Mouse (Mus musculus): ENCODE data around the gene Bdnf. TPM values are rescaled to one million over a fixed set of nuclear protein-coding genes. Genes with fewer than 3 reads are reported as not detected.

Gene Bdnf
- polyA plus RNA-seq, 1 experiment from 2014 or later: 2.1 TPM

DNA sequence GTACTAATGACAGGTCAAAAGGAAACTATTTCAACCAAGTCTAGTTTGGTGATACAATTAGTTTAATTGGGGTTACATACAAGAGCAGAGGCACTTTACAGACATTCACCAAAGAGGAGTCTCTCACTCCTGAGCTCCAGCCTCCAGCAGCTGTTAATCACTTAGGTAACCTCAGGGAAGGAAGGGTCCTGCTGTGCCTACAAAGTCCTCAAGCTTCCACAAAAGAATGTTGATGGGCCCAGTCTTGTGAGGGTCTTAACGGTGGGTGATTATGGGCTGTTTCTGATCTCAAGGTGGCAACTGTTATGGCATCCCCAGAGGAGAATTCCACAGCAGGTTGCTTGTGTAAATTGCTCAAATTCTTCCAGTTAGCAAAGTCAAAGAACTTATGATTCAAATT lies 71.7 kb downstream of the Bdnf start:
- Histone ChIP-seq H3K27me3 (ENCODE audit: control insufficient read depth, insufficient read depth, low read length) (no peaks in the 10 kb centered on the region), H3K9me3 (replicated peaks; ENCODE audit: control insufficient read depth, low read length) (no peaks in the 10 kb centered on the region), H3K36me3 (ENCODE audit: control insufficient read depth, insufficient read depth, low read length) (no peaks in the 10 kb centered on the region), H3K27ac (ENCODE audit: low read depth, low read length) (no peak overlapping the region), H3K4me1 (ENCODE audit: control insufficient read depth, insufficient read depth, low read length) (no peaks in the 10 kb centered on the region), H3K4me2 (no peak overlapping the region), H3K4me3 (ENCODE audit: low read depth, low read length) (no peak overlapping the region), H3K9ac (ENCODE audit: low read depth, low read length) (no peak overlapping the region)
- WGBS (ENCODE audit: insufficient replicate concordance): 5% methylated on average over 1 of the region's 1 CpGs
- no peak for ATAC-seq (replicated peaks; ENCODE audit: insufficient number of reproducible peaks, low FRiP score, low TSS enrichment)

DNA sequence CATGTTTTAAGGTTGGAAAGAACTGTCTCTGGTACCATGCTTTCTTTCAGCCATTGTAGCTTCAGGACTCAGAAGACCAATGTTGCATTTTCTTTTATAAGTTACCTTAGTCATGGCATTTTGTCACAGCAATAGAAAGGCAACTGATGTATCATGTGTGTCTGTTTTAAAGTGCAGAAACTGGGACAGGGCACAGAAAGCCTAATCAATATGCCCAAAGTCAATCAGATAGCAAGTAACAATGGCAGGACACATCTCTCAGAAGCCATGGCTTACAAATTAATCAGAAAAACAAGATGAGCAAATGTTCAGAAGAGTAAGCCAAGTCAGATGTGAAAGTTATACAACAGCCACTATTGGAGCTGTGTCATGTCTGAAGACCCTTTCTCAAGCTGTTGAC lies 73.9 kb downstream of the Bdnf start:
- Histone ChIP-seq H3K27ac (ENCODE audit: low read depth, low read length) (no peak overlapping the region), H3K4me3 (ENCODE audit: low read depth, low read length) (no peak overlapping the region), H3K36me3 (ENCODE audit: control insufficient read depth, insufficient read depth, low read length) (no peaks in the 10 kb centered on the region), H3K27me3 (ENCODE audit: control insufficient read depth, insufficient read depth, low read length) (no peaks in the 10 kb centered on the region), H3K9ac (ENCODE audit: low read depth, low read length) (no peak overlapping the region), H3K4me1 (ENCODE audit: control insufficient read depth, insufficient read depth, low read length) (no peaks in the 10 kb centered on the region), H3K4me2 (no peak overlapping the region), H3K9me3 (replicated peaks; ENCODE audit: control insufficient read depth, low read length) (no peaks in the 10 kb centered on the region)
- ATAC-seq (replicated peaks; ENCODE audit: insufficient number of reproducible peaks, low FRiP score, low TSS enrichment): no peak

DNA sequence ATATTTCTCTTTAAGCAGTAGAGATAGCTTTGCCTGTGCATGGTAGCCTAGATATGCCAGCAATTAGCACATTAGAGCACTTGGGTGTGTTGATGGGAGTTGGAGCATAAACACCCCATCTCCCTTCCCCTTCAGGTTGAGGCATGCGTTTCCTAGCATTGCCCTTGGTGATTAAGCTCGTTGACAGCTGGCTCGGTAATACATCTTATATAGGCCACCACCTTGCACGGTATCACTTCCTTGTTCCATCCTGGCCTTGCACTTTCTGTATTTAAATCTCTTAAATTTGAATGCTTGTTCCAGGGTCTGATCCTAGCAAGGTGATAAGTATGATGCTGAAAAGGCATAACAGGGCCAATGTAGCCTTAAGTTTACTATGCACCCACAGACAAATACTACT lies 74.3 kb downstream of the Bdnf start:
- Histone ChIP-seq H3K4me2 (no peak overlapping the region), H3K4me3 (ENCODE audit: low read depth, low read length) (no peak overlapping the region), H3K27ac (ENCODE audit: low read depth, low read length) (no peak overlapping the region), H3K9ac (ENCODE audit: low read depth, low read length) (no peak overlapping the region), H3K4me1 (ENCODE audit: control insufficient read depth, insufficient read depth, low read length) (no peaks in the 10 kb centered on the region), H3K9me3 (replicated peaks; ENCODE audit: control insufficient read depth, low read length) (no peaks in the 10 kb centered on the region), H3K36me3 (ENCODE audit: control insufficient read depth, insufficient read depth, low read length) (no peaks in the 10 kb centered on the region), H3K27me3 (ENCODE audit: control insufficient read depth, insufficient read depth, low read length) (no peaks in the 10 kb centered on the region)
- no peak for ATAC-seq (replicated peaks; ENCODE audit: insufficient number of reproducible peaks, low FRiP score, low TSS enrichment)
- WGBS (ENCODE audit: insufficient replicate concordance): 61% methylated on average over 4 of the region's 4 CpGs

DNA sequence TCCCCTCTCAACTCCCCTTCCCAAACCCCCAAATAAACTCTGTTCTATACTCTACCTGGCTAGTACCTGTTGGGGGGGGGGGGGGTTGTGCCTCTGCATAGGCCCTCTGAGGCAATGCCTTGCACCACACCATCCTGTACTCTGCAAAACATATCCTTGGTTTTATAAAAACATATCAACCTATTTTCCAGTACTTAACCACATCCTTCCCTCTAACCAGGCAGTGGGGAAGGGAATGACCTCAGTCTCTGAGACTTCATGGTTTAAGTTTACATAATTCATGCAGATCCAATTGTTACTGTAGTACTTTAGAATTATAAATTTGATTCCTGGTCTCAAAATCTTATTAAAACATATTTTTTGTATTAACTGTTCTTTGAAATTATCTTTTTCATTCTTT lies 75.5 kb downstream of the Bdnf start:
- Histone ChIP-seq H3K9ac (ENCODE audit: low read depth, low read length) (no peak overlapping the region), H3K4me1 (ENCODE audit: control insufficient read depth, insufficient read depth, low read length) (no peaks in the 10 kb centered on the region), H3K4me2 (no peak overlapping the region), H3K36me3 (ENCODE audit: control insufficient read depth, insufficient read depth, low read length) (no peaks in the 10 kb centered on the region), H3K4me3 (ENCODE audit: low read depth, low read length) (no peak overlapping the region), H3K27me3 (ENCODE audit: control insufficient read depth, insufficient read depth, low read length) (no peaks in the 10 kb centered on the region), H3K27ac (ENCODE audit: low read depth, low read length) (no peak overlapping the region), H3K9me3 (replicated peaks; ENCODE audit: control insufficient read depth, low read length) (no peaks in the 10 kb centered on the region)
- no peak for ATAC-seq (replicated peaks; ENCODE audit: insufficient number of reproducible peaks, low FRiP score, low TSS enrichment)

DNA sequence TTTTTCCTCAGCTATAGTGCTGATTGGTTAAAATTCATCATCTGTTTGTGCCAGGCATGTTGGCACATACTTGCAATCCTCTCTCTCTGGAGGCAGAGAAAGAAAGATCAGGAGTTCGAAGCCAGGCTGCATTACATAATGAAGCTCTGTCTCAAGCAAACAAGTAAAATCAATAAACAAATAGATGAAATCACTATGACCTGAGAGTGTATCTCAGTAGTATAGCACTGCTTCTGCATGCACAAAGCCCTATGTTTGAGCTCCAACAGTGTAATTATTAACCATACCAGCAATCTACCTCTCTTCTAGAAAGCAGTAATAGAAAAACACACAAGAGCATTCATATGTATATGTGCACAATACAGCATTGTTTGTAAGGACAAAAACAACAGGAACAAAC lies 76.0 kb downstream of the Bdnf start:
- no peak for ATAC-seq (replicated peaks; ENCODE audit: insufficient number of reproducible peaks, low FRiP score, low TSS enrichment)

DNA sequence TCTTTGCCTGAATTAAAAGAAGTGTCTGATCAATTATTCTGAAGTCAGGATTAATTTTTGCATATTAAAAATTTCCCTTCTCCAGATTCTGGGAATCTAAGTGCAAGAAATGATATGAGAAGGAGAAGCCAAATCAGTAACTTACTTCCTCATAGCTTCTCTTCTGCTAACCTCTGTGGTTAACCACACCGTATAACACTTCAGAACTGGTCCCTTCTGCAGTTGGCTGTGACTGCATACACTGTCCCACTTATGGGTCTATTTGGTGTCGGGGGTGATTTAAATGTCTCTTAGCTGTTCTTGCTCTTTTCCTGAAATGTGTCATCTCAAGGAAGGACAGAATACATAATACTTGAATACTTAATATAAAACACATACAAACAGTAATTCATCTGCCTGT lies 81.8 kb downstream of the Bdnf start:
- no peak overlapping the region for H3K4me3 ChIP-seq (ENCODE audit: low read depth, low read length)
- no peak overlapping the region for H3K9ac ChIP-seq (ENCODE audit: low read depth, low read length)
- H3K9me3 ChIP-seq (replicated peaks; ENCODE audit: control insufficient read depth, low read length): no peaks in the 10 kb centered on the region
- no peak for ATAC-seq (replicated peaks; ENCODE audit: insufficient number of reproducible peaks, low FRiP score, low TSS enrichment)
- no peak overlapping the region for H3K27ac ChIP-seq (ENCODE audit: low read depth, low read length)
- H3K36me3 ChIP-seq (ENCODE audit: control insufficient read depth, insufficient read depth, low read length): no peaks in the 10 kb centered on the region
- WGBS (ENCODE audit: insufficient replicate concordance): 79% methylated on average over 2 of the region's 2 CpGs
- no peaks in the 10 kb centered on the region for H3K27me3 ChIP-seq (ENCODE audit: control insufficient read depth, insufficient read depth, low read length)
- no peaks in the 10 kb centered on the region for H3K4me1 ChIP-seq (ENCODE audit: control insufficient read depth, insufficient read depth, low read length)
- no peak overlapping the region for H3K4me2 ChIP-seq

More for the DNA sequence above, 76.0 kb downstream of the Bdnf start:
- no peaks in the 10 kb centered on the region for H3K27me3 ChIP-seq (ENCODE audit: control insufficient read depth, insufficient read depth, low read length)
- no peak overlapping the region for H3K27ac ChIP-seq (ENCODE audit: low read depth, low read length)
- no peaks in the 10 kb centered on the region for H3K36me3 ChIP-seq (ENCODE audit: control insufficient read depth, insufficient read depth, low read length)
- no peak overlapping the region for H3K4me3 ChIP-seq (ENCODE audit: low read depth, low read length)
- no peaks in the 10 kb centered on the region for H3K9me3 ChIP-seq (replicated peaks; ENCODE audit: control insufficient read depth, low read length)
- H3K9ac ChIP-seq (ENCODE audit: low read depth, low read length): no peak overlapping the region
- WGBS (ENCODE audit: insufficient replicate concordance): 71% methylated on average over 1 of the region's 1 CpGs
- H3K4me2 ChIP-seq: no peak overlapping the region
- no peaks in the 10 kb centered on the region for H3K4me1 ChIP-seq (ENCODE audit: control insufficient read depth, insufficient read depth, low read length)

DNA sequence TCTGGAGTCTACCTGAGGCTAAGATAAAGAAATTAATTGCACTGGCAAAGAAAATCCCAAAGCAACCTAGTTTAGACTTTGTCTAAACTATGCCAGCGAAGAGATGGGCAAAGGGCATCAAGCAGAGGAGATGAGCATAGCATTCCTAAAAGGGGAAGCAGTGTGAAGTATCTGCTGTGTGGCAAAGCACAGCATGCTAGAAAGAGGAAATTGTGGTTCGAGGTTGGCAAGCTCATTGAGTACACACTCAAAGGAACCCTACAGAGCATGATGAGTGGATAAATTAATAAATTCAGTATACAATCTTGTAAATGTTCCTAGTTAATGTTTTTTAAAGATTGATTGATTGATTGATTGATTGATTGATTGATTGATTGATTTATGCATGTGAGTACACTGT lies 92.3 kb downstream of the Bdnf start:
- H3K27me3 ChIP-seq (ENCODE audit: control insufficient read depth, insufficient read depth, low read length): no peaks in the 10 kb centered on the region
- no peak for ATAC-seq (replicated peaks; ENCODE audit: insufficient number of reproducible peaks, low FRiP score, low TSS enrichment)
- no peaks in the 10 kb centered on the region for H3K4me1 ChIP-seq (ENCODE audit: control insufficient read depth, insufficient read depth, low read length)
- no peak overlapping the region for H3K9ac ChIP-seq (ENCODE audit: low read depth, low read length)
- no peak overlapping the region for H3K27ac ChIP-seq (ENCODE audit: low read depth, low read length)
- H3K9me3 ChIP-seq (replicated peaks; ENCODE audit: control insufficient read depth, low read length): no peaks in the 10 kb centered on the region
- WGBS (ENCODE audit: insufficient replicate concordance): 72% methylated on average over 2 of the region's 2 CpGs
- no peaks in the 10 kb centered on the region for H3K36me3 ChIP-seq (ENCODE audit: control insufficient read depth, insufficient read depth, low read length)
- H3K4me2 ChIP-seq: no peak overlapping the region
- no peak overlapping the region for H3K4me3 ChIP-seq (ENCODE audit: low read depth, low read length)

DNA sequence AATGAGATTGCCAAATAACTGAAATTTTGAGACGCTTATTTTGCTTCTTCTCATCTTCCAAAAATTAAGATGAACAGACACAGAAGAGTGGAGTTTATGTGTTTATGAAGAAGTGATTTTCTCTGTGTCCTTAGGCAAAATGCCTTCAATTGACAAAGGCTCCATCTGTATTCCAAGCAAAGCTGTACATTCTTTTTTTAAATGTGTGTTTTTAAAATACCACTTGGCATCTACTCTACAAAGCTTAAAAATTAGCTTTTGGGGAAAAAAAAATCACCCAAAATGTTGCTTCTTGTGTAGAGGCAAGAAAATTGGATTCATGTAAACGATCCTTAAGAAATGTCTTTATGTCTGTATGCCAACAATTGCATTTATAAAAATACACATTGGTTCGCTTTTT lies 94.3 kb downstream of the Bdnf start:
- no peaks in the 10 kb centered on the region for H3K36me3 ChIP-seq (ENCODE audit: control insufficient read depth, insufficient read depth, low read length)
- H3K4me2 ChIP-seq: no peak overlapping the region
- H3K4me1 ChIP-seq (ENCODE audit: control insufficient read depth, insufficient read depth, low read length): no peaks in the 10 kb centered on the region
- WGBS (ENCODE audit: insufficient replicate concordance): 78% methylated on average over 3 of the region's 3 CpGs
- H3K27ac ChIP-seq (ENCODE audit: low read depth, low read length): no peak overlapping the region
- H3K27me3 ChIP-seq (ENCODE audit: control insufficient read depth, insufficient read depth, low read length): no peaks in the 10 kb centered on the region
- ATAC-seq (replicated peaks; ENCODE audit: insufficient number of reproducible peaks, low FRiP score, low TSS enrichment): no peak
- H3K4me3 ChIP-seq (ENCODE audit: low read depth, low read length): no peak overlapping the region
- no peaks in the 10 kb centered on the region for H3K9me3 ChIP-seq (replicated peaks; ENCODE audit: control insufficient read depth, low read length)
- H3K9ac ChIP-seq (ENCODE audit: low read depth, low read length): no peak overlapping the region

DNA sequence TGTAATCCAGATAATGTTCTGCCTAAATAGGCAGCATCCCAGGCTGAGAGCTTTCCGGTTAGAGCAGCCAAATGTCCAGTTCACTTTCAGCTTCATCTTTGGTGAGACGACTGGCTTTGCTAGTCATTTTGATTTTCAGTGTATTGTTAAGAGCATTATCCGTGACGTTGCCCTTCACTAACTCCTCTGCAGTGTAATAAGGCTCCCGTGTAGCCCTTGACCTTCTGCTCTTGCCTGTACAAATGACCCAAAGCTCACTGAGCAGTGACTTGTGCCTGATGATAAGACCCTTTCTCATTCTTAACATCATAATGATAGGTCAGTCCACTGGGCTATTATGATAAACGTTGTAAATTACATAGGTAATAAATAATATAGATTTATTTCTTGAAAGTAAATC lies 101.9 kb downstream of the Bdnf start:
- no peak overlapping the region for H3K4me2 ChIP-seq
- no peak overlapping the region for H3K27ac ChIP-seq (ENCODE audit: low read depth, low read length)
- H3K27me3 ChIP-seq (ENCODE audit: control insufficient read depth, insufficient read depth, low read length): no peaks in the 10 kb centered on the region
- no peak overlapping the region for H3K4me3 ChIP-seq (ENCODE audit: low read depth, low read length)
- H3K9me3 ChIP-seq (replicated peaks; ENCODE audit: control insufficient read depth, low read length): no peaks in the 10 kb centered on the region
- WGBS (ENCODE audit: insufficient replicate concordance): 74% methylated on average over 6 of the region's 6 CpGs
- H3K36me3 ChIP-seq (ENCODE audit: control insufficient read depth, insufficient read depth, low read length): no peaks in the 10 kb centered on the region
- no peak for ATAC-seq (replicated peaks; ENCODE audit: insufficient number of reproducible peaks, low FRiP score, low TSS enrichment)
- H3K4me1 ChIP-seq (ENCODE audit: control insufficient read depth, insufficient read depth, low read length): no peaks in the 10 kb centered on the region
- no peak overlapping the region for H3K9ac ChIP-seq (ENCODE audit: low read depth, low read length)
